17 mouse cellular contexts compared by ENCODE assay signal in genomic region chr7:114074133-114074532, GRCm38 (mm10). TPM values are rescaled to one million over a fixed set of nuclear protein-coding genes. Genes with fewer than 3 reads are reported as not detected.
DNase-seq lines count a peak whose midpoint lies in the region; ATAC-seq lines count a peak whose summit lies in the region.
"Had no signal": no experiment of that assay in that cellular context is flagged by ENCODE, and none has a peak within 500 bp of the region (broad histone marks: within the 10 kb centered on the region; RNA-seq: fewer than 3 reads in every experiment).

No protein-coding gene starts in this region.

- no peaks in the 10 kb centered on the region for H3K36me3 ChIP-seq in hindbrain, embryonic 10.5 days
- H3K36me3 ChIP-seq in hindbrain, embryonic 13.5 days = no peaks in the 10 kb centered on the region
- H3K36me3 ChIP-seq in liver, embryonic 13.5 days = no peaks in the 10 kb centered on the region
- H3K36me3 ChIP-seq: neural tube, embryonic 15.5 days had no signal

- peaks cover 37% of the 10 kb centered on the region for H3K4me1 ChIP-seq in hindbrain, embryonic 10.5 days (replicated peaks)
- H3K4me1 ChIP-seq in hindbrain, embryonic 13.5 days (replicated peaks) = peaks cover 15% of the 10 kb centered on the region
- H3K4me1 ChIP-seq in brown adipose tissue, adult 24 weeks (ENCODE audit: control insufficient read depth, insufficient read depth, insufficient read length, low read length) = peaks cover 15% of the 10 kb centered on the region; the same call in 1 of the 2 replicates
- H3K4me1 ChIP-seq in liver, embryonic 13.5 days (replicated peaks) = peaks cover 21% of the 10 kb centered on the region

- no peak overlapping the region for H3K4me2 ChIP-seq in hindbrain, embryonic 13.5 days
- no peak overlapping the region for H3K4me2 ChIP-seq in liver, embryonic 13.5 days
- H3K4me2 ChIP-seq: lung, embryonic 14.5 days; neural tube, embryonic 15.5 days had no signal

- no peak overlapping the region for H3K9ac ChIP-seq in hindbrain, embryonic 13.5 days
- H3K9ac ChIP-seq in liver, embryonic 13.5 days = no peak overlapping the region
- H3K9ac ChIP-seq: lung, embryonic 14.5 days; neural tube, embryonic 15.5 days had no signal

- H3K9me3 ChIP-seq in hindbrain, embryonic 10.5 days = no peaks in the 10 kb centered on the region
- H3K9me3 ChIP-seq in hindbrain, embryonic 13.5 days = no peaks in the 10 kb centered on the region
- no peaks in the 10 kb centered on the region for H3K9me3 ChIP-seq in liver, embryonic 13.5 days (replicated peaks)
- H3K9me3 ChIP-seq: neural tube, embryonic 15.5 days had no signal

- DNase-seq in adrenal gland, adult (ENCODE audit: inconsistent age in 2 of 2, low spot score in 1 of 2) = peak; percentile 42 to 68
- no peak for DNase-seq in adrenal gland, adult 8-10 months
- peak; percentile 11 for DNase-seq in hindbrain, embryonic 10.5 days (ENCODE audit: low spot score)
- no peak for DNase-seq in liver, embryonic 13.5 days
- DNase-seq in cerebellum, postnatal 4 days (ENCODE audit: low spot score in 2 of 2) = no peak
- DNase-seq: cerebellum, adult 9-11 months; heart, adult 18-20 months; lung, embryonic 14.5 days; lung, postnatal 4 days; right cerebral cortex, postnatal 25 days; thymus, adult 18-20 months had no signal

- WGBS in hindbrain, embryonic 10.5 days = 42% methylated on average over 7 of the region's 7 CpGs
- 41% methylated on average over 7 of the region's 7 CpGs for WGBS in hindbrain, embryonic 13.5 days
- WGBS in liver, embryonic 13.5 days (ENCODE audit: insufficient replicate concordance) = 65% methylated on average over 7 of the region's 7 CpGs

- H3K4me3 ChIP-seq in hindbrain, embryonic 10.5 days = no peak overlapping the region
- no peak overlapping the region for H3K4me3 ChIP-seq in hindbrain, embryonic 13.5 days
- H3K4me3 ChIP-seq in brown adipose tissue, adult 24 weeks (ENCODE audit: insufficient read depth, low read depth, low read length) = no peak overlapping the region
- H3K4me3 ChIP-seq in liver, embryonic 13.5 days (replicated peaks) = no peak overlapping the region
- H3K4me3 ChIP-seq: neural tube, embryonic 15.5 days had no signal

- H3K27ac ChIP-seq in hindbrain, embryonic 10.5 days = no peak overlapping the region
- H3K27ac ChIP-seq in hindbrain, embryonic 13.5 days = no peak overlapping the region
- peak overlapping the region; percentile 4 for H3K27ac ChIP-seq in brown adipose tissue, adult 24 weeks (replicated peaks; ENCODE audit: low read depth, low read length)
- no peak overlapping the region for H3K27ac ChIP-seq in liver, embryonic 13.5 days
- H3K27ac ChIP-seq: neural tube, embryonic 15.5 days had no signal

- no peaks in the 10 kb centered on the region for H3K27me3 ChIP-seq in hindbrain, embryonic 10.5 days (ENCODE audit: insufficient read depth, poor library complexity, severe bottlenecking)
- no peaks in the 10 kb centered on the region for H3K27me3 ChIP-seq in hindbrain, embryonic 13.5 days
- H3K27me3 ChIP-seq in liver, embryonic 13.5 days = no peaks in the 10 kb centered on the region
- H3K27me3 ChIP-seq: neural tube, embryonic 15.5 days; Patski had no signal

- ATAC-seq in hindbrain, embryonic 13.5 days (ENCODE audit: low FRiP score) = no peak
- ATAC-seq in liver, embryonic 13.5 days (ENCODE audit: low read depth) = peak; percentile 59
- no peak for ATAC-seq in granulocyte monocyte progenitor cell, adult 5-6 weeks (replicated peaks; ENCODE audit: poor library complexity, severe bottlenecking)
- ATAC-seq: midbrain, embryonic 16.5 days; Patski had no signal

RNA-seq across cellular contexts. Expression of gene Rras2, which starts 43.4 kb away (rescaled TPM):
- total RNA-seq in adrenal gland, adult 8-10 months (2022) = 10 to 100 TPM; 18.2 to 35.7 (median 28.5) TPM
- polyA plus RNA-seq in hindbrain, embryonic 10.5 days (2016; fragmentation: Nextera tagmentation; extraction: Ambion mirVana) = 21.0 and 27.3 TPM in 2 replicates
- 15.8 and 17.6 TPM in 2 replicates for polyA plus RNA-seq in hindbrain, embryonic 13.5 days (2015; fragmentation: Nextera tagmentation; extraction: Ambion mirVana)
- polyA plus RNA-seq in brown adipose tissue, adult 24 weeks (2012; ENCODE audit: insufficient read depth, insufficient read length, missing spikeins) = 26.0 and 26.4 TPM in 2 replicates
- polyA plus RNA-seq in liver, embryonic 13.5 days (2015; fragmentation: Nextera tagmentation; extraction: Ambion mirVana) = 7.7 and 8.4 TPM in 2 replicates
- 0.97 and 3.5 TPM in 2 replicates for total RNA-seq in granulocyte monocyte progenitor cell, adult 5-6 weeks (2014; fragmentation: Nextera tagmentation)
- 1.1 and 1.6 TPM in 2 replicates for total RNA-seq in granulocyte monocyte progenitor cell, adult 5-6 weeks (2017)

Comparison
In these comparisons a context has a peak if more than half of its experiments do, and no peak if none do; other contexts are left out.
1. DNase-seq: peak in adrenal gland, adult (2 of 2) and hindbrain, embryonic 10.5 days (single experiment); none in adrenal gland, adult 8-10 months (single experiment), liver, embryonic 13.5 days (single experiment) and cerebellum, postnatal 4 days (0 of 2).